ENCODE assay signal across 16 mouse cellular contexts in genomic region chr7:127748235-127748560, GRCm38 (mm10). TPM values are rescaled to one million over a fixed set of nuclear protein-coding genes. Genes with fewer than 3 reads are reported as not detected.
DNase-seq lines count a peak whose midpoint lies in the region; ATAC-seq and TF ChIP-seq lines count a peak whose summit lies in the region.
"Had no signal": no experiment of that assay in that cellular context is flagged by ENCODE, and none has a peak within 500 bp of the region (broad histone marks: within the 10 kb centered on the region; RNA-seq: fewer than 3 reads in every experiment).

No protein-coding gene starts in this region.

- no peak for DNase-seq in forebrain, embryonic 10.5 days (ENCODE audit: extremely low spot score, low spot score)
- DNase-seq in forebrain, embryonic 11.5 days (ENCODE audit: low spot score), result no peak
- no peak for DNase-seq in lung, adult 18-20 months
- no peak for DNase-seq in midbrain, postnatal 0 days (ENCODE audit: low spot score)
- DNase-seq in adrenal gland, postnatal 4 days (ENCODE audit: low spot score in 2 of 2), result no peak
- DNase-seq in embryo, embryonic 9.5 days (ENCODE audit: extremely low spot score), result no peak
- DNase-seq: adrenal gland, adult 8-10 months; cerebellum, adult 18-20 months; kidney, adult 11 months; lung, postnatal 4 days had no signal

- no peaks in the 10 kb centered on the region for H3K9me3 ChIP-seq in forebrain, embryonic 10.5 days
- H3K9me3 ChIP-seq in forebrain, embryonic 11.5 days (ENCODE audit: control insufficient read depth, low read length), result no peaks in the 10 kb centered on the region
- no peaks in the 10 kb centered on the region for H3K9me3 ChIP-seq in lung, embryonic 15.5 days
- no peaks in the 10 kb centered on the region for H3K9me3 ChIP-seq in hindbrain, embryonic 15.5 days
- H3K9me3 ChIP-seq in midbrain, postnatal 0 days (ENCODE audit: low read length), result no peaks in the 10 kb centered on the region

- TF ChIP-seq CTCF in midbrain, postnatal 0 days (IDR thresholded peaks at IDR 0.05), result no peak

- peaks cover 35% of the 10 kb centered on the region for H3K4me1 ChIP-seq in forebrain, embryonic 10.5 days
- H3K4me1 ChIP-seq in forebrain, embryonic 11.5 days (replicated peaks; ENCODE audit: control insufficient read depth, insufficient read depth, low read length), result no peaks in the 10 kb centered on the region; the same call in 1 of the 2 replicates
- H3K4me1 ChIP-seq in lung, embryonic 15.5 days, result peaks cover 21% of the 10 kb centered on the region
- H3K4me1 ChIP-seq in hindbrain, embryonic 15.5 days (replicated peaks), result peaks cover 25% of the 10 kb centered on the region
- no peaks in the 10 kb centered on the region for H3K4me1 ChIP-seq in midbrain, postnatal 0 days (ENCODE audit: insufficient read depth, low read length)

- H3K27ac ChIP-seq in forebrain, embryonic 10.5 days, result peak overlapping the region; percentile 97
- no peak overlapping the region for H3K27ac ChIP-seq in forebrain, embryonic 11.5 days (ENCODE audit: low read depth, low read length)
- H3K27ac ChIP-seq in lung, embryonic 15.5 days, result no peak overlapping the region
- H3K27ac ChIP-seq in hindbrain, embryonic 15.5 days (replicated peaks), result no peak overlapping the region
- H3K27ac ChIP-seq in midbrain, postnatal 0 days (ENCODE audit: low read depth, low read length), result no peak overlapping the region

- H3K36me3 ChIP-seq in forebrain, embryonic 10.5 days (replicated peaks), result peaks cover 56% of the 10 kb centered on the region
- H3K36me3 ChIP-seq in forebrain, embryonic 11.5 days (ENCODE audit: control insufficient read depth, insufficient read depth, low read length), result peaks cover 13% of the 10 kb centered on the region
- peaks cover 51% of the 10 kb centered on the region for H3K36me3 ChIP-seq in lung, embryonic 15.5 days
- H3K36me3 ChIP-seq in hindbrain, embryonic 15.5 days, result peaks cover 46% of the 10 kb centered on the region
- peaks cover 38% of the 10 kb centered on the region for H3K36me3 ChIP-seq in midbrain, postnatal 0 days (ENCODE audit: insufficient read depth, low read length)

- H3K9ac ChIP-seq in forebrain, embryonic 11.5 days (ENCODE audit: low read length), result no peak overlapping the region
- H3K9ac ChIP-seq in lung, embryonic 15.5 days, result 0 out of 2 replicates have a peak overlapping the region, but pooled peaks have one; percentile 80
- no peak overlapping the region for H3K9ac ChIP-seq in hindbrain, embryonic 15.5 days
- no peak overlapping the region for H3K9ac ChIP-seq in midbrain, postnatal 0 days (replicated peaks; ENCODE audit: low read length, poor library complexity, severe bottlenecking)

- ATAC-seq in forebrain, embryonic 11.5 days (replicated peaks; ENCODE audit: low FRiP score), result no peak
- ATAC-seq in lung, embryonic 15.5 days (ENCODE audit: borderline replicate concordance, extremely low read depth, low FRiP score, low TSS enrichment), result no peak
- ATAC-seq in hindbrain, embryonic 15.5 days (ENCODE audit: low FRiP score, low read depth), result no peak
- no peak for ATAC-seq in midbrain, postnatal 0 days (ENCODE audit: low FRiP score)

- H3K27me3 ChIP-seq in forebrain, embryonic 10.5 days (ENCODE audit: poor library complexity, severe bottlenecking), result no peaks in the 10 kb centered on the region
- H3K27me3 ChIP-seq in forebrain, embryonic 11.5 days (ENCODE audit: control insufficient read depth, insufficient read depth, low read length), result no peaks in the 10 kb centered on the region
- H3K27me3 ChIP-seq in lung, embryonic 15.5 days, result no peaks in the 10 kb centered on the region
- no peaks in the 10 kb centered on the region for H3K27me3 ChIP-seq in hindbrain, embryonic 15.5 days
- H3K27me3 ChIP-seq in midbrain, postnatal 0 days (ENCODE audit: insufficient read depth, low read length), result no peaks in the 10 kb centered on the region

- WGBS in forebrain, embryonic 10.5 days, result 93% methylated on average over 28 of the region's 28 CpGs
- 95% methylated on average over 28 of the region's 28 CpGs for WGBS in forebrain, embryonic 11.5 days
- WGBS in lung, embryonic 15.5 days, result 87% methylated on average over 28 of the region's 28 CpGs
- WGBS in hindbrain, embryonic 15.5 days, result 96% methylated on average over 28 of the region's 28 CpGs
- 93% methylated on average over 28 of the region's 28 CpGs for WGBS in midbrain, postnatal 0 days

- H3K4me3 ChIP-seq in forebrain, embryonic 10.5 days, result peak overlapping the region; percentile 71
- no peak overlapping the region for H3K4me3 ChIP-seq in forebrain, embryonic 11.5 days (ENCODE audit: low read depth, low read length)
- H3K4me3 ChIP-seq in lung, embryonic 15.5 days, result peak overlapping the region; percentile 92; the same call in 1 of the 2 replicates
- H3K4me3 ChIP-seq in hindbrain, embryonic 15.5 days, result peak overlapping the region; percentile 86
- H3K4me3 ChIP-seq in midbrain, postnatal 0 days (ENCODE audit: low read depth, low read length), result no peak overlapping the region
- H3K4me3 ChIP-seq: erythroblast, embryonic 14.5 days had no signal

- H3K4me2 ChIP-seq in forebrain, embryonic 11.5 days (ENCODE audit: low read depth, low read length, severe bottlenecking), result no peak overlapping the region
- H3K4me2 ChIP-seq in lung, embryonic 15.5 days, result peak overlapping the region; percentile 89; the same call in 1 of the 2 replicates
- H3K4me2 ChIP-seq in hindbrain, embryonic 15.5 days, result peak overlapping the region; percentile 87; the same call in 1 of the 2 replicates
- H3K4me2 ChIP-seq in midbrain, postnatal 0 days (ENCODE audit: low read depth, low read length, poor library complexity, severe bottlenecking), result peak overlapping the region; percentile 83; the same call in 1 of the 2 replicates

RNA-seq across cellular contexts. Expression of gene Fbxl19, which starts 3.9 kb away (rescaled TPM):
- polyA plus RNA-seq in forebrain, embryonic 10.5 days (2016; fragmentation: Nextera tagmentation; extraction: Ambion mirVana), result 7.6 and 8.2 TPM in 2 replicates
- polyA plus RNA-seq in forebrain, embryonic 11.5 days (2014; fragmentation: Nextera tagmentation; extraction: Ambion mirVana), result 7.9 and 9.7 TPM in 2 replicates
- polyA plus RNA-seq in lung, embryonic 15.5 days (2015; fragmentation: Nextera tagmentation; extraction: Ambion mirVana), result 4.3 and 5.1 TPM in 2 replicates
- 10.0 and 10.5 TPM in 2 replicates for polyA plus RNA-seq in hindbrain, embryonic 15.5 days (2015; fragmentation: Nextera tagmentation; extraction: Ambion mirVana)
- 207 and 221 TPM in 2 replicates for total RNA-seq in midbrain, postnatal 0 days (2014; rRNA removed)
- 5.9 and 8.3 TPM in 2 replicates for polyA plus RNA-seq in midbrain, postnatal 0 days (2015; fragmentation: Nextera tagmentation; extraction: Ambion mirVana)
- 10 to 100 TPM; 24.6 to 26.0 TPM for total RNA-seq in adrenal gland, postnatal 4 days (2021)

RNA-seq across cellular contexts. Expression of gene Ctf2, which starts 16.2 kb away (rescaled TPM):
- polyA plus RNA-seq in forebrain, embryonic 10.5 days (2016; fragmentation: Nextera tagmentation; extraction: Ambion mirVana), result 0.33 and 0.39 TPM in 2 replicates
- 0.63 TPM in 1 of 2 replicates, not detected in the other for polyA plus RNA-seq in forebrain, embryonic 11.5 days (2014; fragmentation: Nextera tagmentation; extraction: Ambion mirVana)
- 0.16 and 0.29 TPM in 2 replicates for polyA plus RNA-seq in lung, embryonic 15.5 days (2015; fragmentation: Nextera tagmentation; extraction: Ambion mirVana)
- polyA plus RNA-seq in hindbrain, embryonic 15.5 days (2015; fragmentation: Nextera tagmentation; extraction: Ambion mirVana), result 0.14 and 0.35 TPM in 2 replicates
- total RNA-seq in midbrain, postnatal 0 days (2014; rRNA removed), result not detected in 2 replicates
- polyA plus RNA-seq in midbrain, postnatal 0 days (2015; fragmentation: Nextera tagmentation; extraction: Ambion mirVana), result not detected in 2 replicates
- not detected for total RNA-seq in adrenal gland, postnatal 4 days (2021)
- total RNA-seq: adrenal gland, adult 8-10 months; gastrocnemius, postnatal 4 days; left cerebral cortex, postnatal 10 days had no signal
- polyA plus RNA-seq: spleen, adult 2 months had no signal

RNA-seq across cellular contexts. Expression of gene Orai3, which starts 21.4 kb away (rescaled TPM):
- 8.4 and 9.8 TPM in 2 replicates for polyA plus RNA-seq in forebrain, embryonic 10.5 days (2016; fragmentation: Nextera tagmentation; extraction: Ambion mirVana)
- polyA plus RNA-seq in forebrain, embryonic 11.5 days (2014; fragmentation: Nextera tagmentation; extraction: Ambion mirVana), result 6.6 and 7.1 TPM in 2 replicates
- 27.2 and 30.7 TPM in 2 replicates for polyA plus RNA-seq in lung, embryonic 15.5 days (2015; fragmentation: Nextera tagmentation; extraction: Ambion mirVana)
- polyA plus RNA-seq in hindbrain, embryonic 15.5 days (2015; fragmentation: Nextera tagmentation; extraction: Ambion mirVana), result 9.2 and 10.4 TPM in 2 replicates
- total RNA-seq in midbrain, postnatal 0 days (2014; rRNA removed), result 14.8 and 17.6 TPM in 2 replicates
- polyA plus RNA-seq in midbrain, postnatal 0 days (2015; fragmentation: Nextera tagmentation; extraction: Ambion mirVana), result 9.9 and 10.0 TPM in 2 replicates
- total RNA-seq in adrenal gland, postnatal 4 days (2021), result 10 to 100 TPM; 26.7 to 28.9 TPM

RNA-seq across cellular contexts. Expression of gene Setd1a, which starts 28.3 kb away (rescaled TPM):
- 16.0 and 17.1 TPM in 2 replicates for polyA plus RNA-seq in forebrain, embryonic 10.5 days (2016; fragmentation: Nextera tagmentation; extraction: Ambion mirVana)
- polyA plus RNA-seq in forebrain, embryonic 11.5 days (2014; fragmentation: Nextera tagmentation; extraction: Ambion mirVana), result 28.8 and 30.7 TPM in 2 replicates
- polyA plus RNA-seq in lung, embryonic 15.5 days (2015; fragmentation: Nextera tagmentation; extraction: Ambion mirVana), result 23.3 and 24.7 TPM in 2 replicates
- 20.0 and 20.1 TPM in 2 replicates for polyA plus RNA-seq in hindbrain, embryonic 15.5 days (2015; fragmentation: Nextera tagmentation; extraction: Ambion mirVana)
- total RNA-seq in midbrain, postnatal 0 days (2014; rRNA removed), result 18.0 and 19.8 TPM in 2 replicates
- polyA plus RNA-seq in midbrain, postnatal 0 days (2015; fragmentation: Nextera tagmentation; extraction: Ambion mirVana), result 12.7 and 16.4 TPM in 2 replicates
- total RNA-seq in adrenal gland, postnatal 4 days (2021), result 10 to 100 TPM; 63.9 to 64.9 TPM

RNA-seq across cellular contexts. Expression of gene Ctf1, which starts 35.7 kb away (rescaled TPM):
- 5.9 and 6.0 TPM in 2 replicates for polyA plus RNA-seq in forebrain, embryonic 10.5 days (2016; fragmentation: Nextera tagmentation; extraction: Ambion mirVana)
- polyA plus RNA-seq in forebrain, embryonic 11.5 days (2014; fragmentation: Nextera tagmentation; extraction: Ambion mirVana), result 7.2 and 9.5 TPM in 2 replicates
- polyA plus RNA-seq in lung, embryonic 15.5 days (2015; fragmentation: Nextera tagmentation; extraction: Ambion mirVana), result 12.1 and 12.8 TPM in 2 replicates
- 3.8 and 5.4 TPM in 2 replicates for polyA plus RNA-seq in hindbrain, embryonic 15.5 days (2015; fragmentation: Nextera tagmentation; extraction: Ambion mirVana)
- total RNA-seq in midbrain, postnatal 0 days (2014; rRNA removed), result 5.5 and 5.6 TPM in 2 replicates
- 3.2 and 3.8 TPM in 2 replicates for polyA plus RNA-seq in midbrain, postnatal 0 days (2015; fragmentation: Nextera tagmentation; extraction: Ambion mirVana)
- total RNA-seq in adrenal gland, postnatal 4 days (2021), result 1 to 10 TPM; 5.2 to 5.4 TPM

Comparison
In these comparisons a context has a peak if more than half of its experiments do, and no peak if none do; other contexts are left out.
1. H3K4me3 ChIP-seq: peak in forebrain, embryonic 10.5 days (single experiment), lung, embryonic 15.5 days (single experiment) and hindbrain, embryonic 15.5 days (single experiment); none in forebrain, embryonic 11.5 days (single experiment) and midbrain, postnatal 0 days (single experiment).